Mouse (Mus musculus) midbrain, postnatal 0 days (tissue): ENCODE data around the gene Cox6b2. TPM values are rescaled to one million over a fixed set of nuclear protein-coding genes. Genes with fewer than 3 reads are reported as not detected.
A peak's percentile ranks its signal among the peaks of the same experiment; 100 is the strongest.

Source experiments
- ATAC-seq: fragments of 200-750 bp; cut with Nextera tagmentation; 2 replicates; pipeline ENCODE4 v1.8.0; 2017; ENCODE audit warnings: moderate number of reproducible peaks, mild to moderate bottlenecking, moderate TSS enrichment, moderate library complexity; ENCODE audit not compliant: low FRiP score
- DNase-seq: peaks from one replicate; pipeline ENCODE4 v3.0.0-alpha.2; 2015; ENCODE audit warnings: low spot score
- H3K27ac ChIP-seq: fragments of 300-500 bp; sonication (generic); 2 replicates; pipeline ENCODE4 v1.5.1; 2014; ENCODE audit warnings: low read depth, mild to moderate bottlenecking, low read length, mixed read lengths
- H3K27me3 ChIP-seq: fragments of 300-500 bp; sonication (generic); 2 replicates; pipeline ENCODE4 v1.6.1; 2014; ENCODE audit warnings: low read length, control low read depth, mixed read lengths; ENCODE audit not compliant: insufficient read depth
- H3K36me3 ChIP-seq: fragments of 300-500 bp; sonication (generic); 2 replicates; pipeline ENCODE4 v1.6.1; 2014; ENCODE audit warnings: low read length, control low read depth, mixed read lengths; ENCODE audit not compliant: insufficient read depth
- H3K4me1 ChIP-seq: fragments of 300-500 bp; sonication (generic); 2 replicates; pipeline ENCODE4 v1.6.1; 2014; ENCODE audit warnings: mild to moderate bottlenecking, control low read depth, antibody characterized with exemption, low read length, mixed read lengths; ENCODE audit not compliant: insufficient read depth
- H3K4me2 ChIP-seq: fragments of 300-500 bp; sonication (generic); 2 replicates; pipeline ENCODE4 v1.6.1; 2014; ENCODE audit warnings: low read depth, mild to moderate bottlenecking, low read length, mixed read lengths; ENCODE audit not compliant: poor library complexity, severe bottlenecking
- H3K4me3 ChIP-seq: fragments of 300-500 bp; sonication (generic); 2 replicates; pipeline ENCODE4 v1.5.1; 2014; ENCODE audit warnings: low read depth, mild to moderate bottlenecking, low read length, moderate library complexity
- H3K9ac ChIP-seq: fragments of 300-500 bp; sonication (generic); replicated peaks from 2 replicates; pipeline ENCODE4 v1.6.1; 2014; ENCODE audit warnings: mild to moderate bottlenecking, low read length, moderate library complexity, mixed read lengths; ENCODE audit not compliant: poor library complexity, severe bottlenecking
- H3K9me3 ChIP-seq: fragments of 300-500 bp; sonication (generic); 2 replicates; pipeline ENCODE4 v1.6.1; 2016; ENCODE audit warnings: low read length, control low read depth
- CTCF ChIP-seq: IDR thresholded peaks from 2 replicates; pipeline ENCODE4 v1.5.1; 2016; ENCODE audit warnings: antibody characterized with exemption, mild to moderate bottlenecking
- WGBS: fragments of 180-500 bp; shearing (Covaris S2); extraction: QIAGEN DNeasy Blood & Tissue Kit; methylation state at CpG from one replicate; pipeline ENCODE4 v1.1.7; 2014; 5-methylcytosine and 5-hydroxymethylcytosine counted together
- polyA plus RNA-seq: library from polyadenylated mRNA; unstranded; fragments of >200 nt; fragmentation: Nextera tagmentation; extraction: Ambion mirVana; gene quantifications from 2 replicates; pipeline ENCODE4 v1.2.1, GENCODE M21; 2015
- total RNA-seq: library from RNA; depleted of rRNA; stranded (reverse); fragments of >200 nt; gene quantifications from 2 replicates; pipeline ENCODE4 v1.2.3, GENCODE M21; 2014

The Cox6b2 gene
- total and polyA plus RNA-seq, 2 experiments from 2014 or later, result 12.1 to 33.6 TPM

GRCm38 (mm10) chr7:4792278-4793212 lies 39.7 kb upstream of the Cox6b2 start, which contains the start of gene Rpl28:
Gene Rpl28, plus strand, starts transcription at chr7:4792874.
- Histone ChIP-seq H3K27me3 (no peaks in the 10 kb centered on the region), H3K9me3 (no peaks in the 10 kb centered on the region), H3K36me3 (peaks cover 15% of the 10 kb centered on the region; the same call in 1 of the 2 replicates), H3K4me1 (peaks cover 3% of the 10 kb centered on the region; the same call in 1 of the 2 replicates), H3K4me3 (peak within 1 kb of the TSS; percentile 70), H3K9ac (peak within 1 kb of the TSS; percentile 96), H3K4me2 (peak within 1 kb of the TSS; percentile 75), H3K27ac (peak within 1 kb of the TSS; percentile 92)
- DNase-seq (peak; percentile 98), ATAC-seq (peak; percentile 88)
- TF ChIP-seq CTCF, result no peak
- WGBS, result 1% methylated on average over 54 of the region's 54 CpGs

DNA sequence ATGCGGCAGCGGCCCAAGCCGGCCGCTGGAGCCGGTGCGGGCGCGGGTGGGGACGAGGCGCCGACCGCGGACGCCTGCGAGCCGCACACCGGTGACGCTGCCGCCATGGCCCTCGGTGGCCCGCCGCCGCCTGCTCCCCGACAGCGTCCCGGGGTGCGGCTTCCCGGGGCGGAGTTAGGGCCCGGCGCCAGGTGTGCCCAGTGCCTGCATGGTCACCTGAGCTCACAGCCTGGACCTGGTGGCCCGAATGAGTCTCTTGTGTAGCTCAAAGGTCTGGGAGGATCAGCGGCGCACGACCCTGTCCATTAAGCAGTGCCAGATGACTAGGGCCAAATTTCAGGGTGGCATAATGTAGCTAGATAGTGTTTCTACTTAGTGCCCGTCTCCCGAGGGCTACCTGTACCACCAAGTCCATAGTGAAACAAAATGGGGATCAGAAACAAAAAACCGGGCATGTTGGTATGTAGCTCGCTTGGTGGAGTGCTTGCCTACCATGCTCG lies 36.6 kb upstream of the Cox6b2 start, which contains the start of gene Tmem238:
Tmem238 (minus strand) TSS at position 221 of the 500 bp plus-strand sequence.
- Histone ChIP-seq H3K9ac (peak within 1 kb of the TSS; percentile 85), H3K36me3 (peaks cover 9% of the 10 kb centered on the region), H3K4me2 (peak within 1 kb of the TSS; percentile 91), H3K27me3 (no peaks in the 10 kb centered on the region), H3K9me3 (no peaks in the 10 kb centered on the region), H3K4me1 (peaks cover 3% of the 10 kb centered on the region; the same call in 1 of the 2 replicates), H3K27ac (peak within 1 kb of the TSS; percentile 89), H3K4me3 (peak within 1 kb of the TSS; percentile 57)
- 10% methylated on average over 39 of the region's 40 CpGs for WGBS
- DNase-seq (no peak), ATAC-seq (no peak; the same call in 1 of the 2 replicates)
- TF ChIP-seq CTCF, result no peak

GRCm38 (mm10) chr7:4788499-4789435 lies 35.9 kb upstream of the Cox6b2 start:
- Histone ChIP-seq H3K27ac (peak overlapping the region; percentile 89), H3K36me3 (peaks cover 5% of the 10 kb centered on the region; the same call in 1 of the 2 replicates), H3K9me3 (no peaks in the 10 kb centered on the region), H3K4me2 (peak overlapping the region; percentile 91), H3K9ac (peak overlapping the region; percentile 85), H3K4me1 (peaks cover 3% of the 10 kb centered on the region; the same call in 1 of the 2 replicates), H3K4me3 (peak overlapping the region; percentile 57), H3K27me3 (no peaks in the 10 kb centered on the region)
- 2% methylated on average over 51 of the region's 64 CpGs for WGBS
- TF ChIP-seq CTCF, result peak; percentile 35
- DNase-seq, result peak; percentile 63
- peak; percentile 45 for ATAC-seq

DNA sequence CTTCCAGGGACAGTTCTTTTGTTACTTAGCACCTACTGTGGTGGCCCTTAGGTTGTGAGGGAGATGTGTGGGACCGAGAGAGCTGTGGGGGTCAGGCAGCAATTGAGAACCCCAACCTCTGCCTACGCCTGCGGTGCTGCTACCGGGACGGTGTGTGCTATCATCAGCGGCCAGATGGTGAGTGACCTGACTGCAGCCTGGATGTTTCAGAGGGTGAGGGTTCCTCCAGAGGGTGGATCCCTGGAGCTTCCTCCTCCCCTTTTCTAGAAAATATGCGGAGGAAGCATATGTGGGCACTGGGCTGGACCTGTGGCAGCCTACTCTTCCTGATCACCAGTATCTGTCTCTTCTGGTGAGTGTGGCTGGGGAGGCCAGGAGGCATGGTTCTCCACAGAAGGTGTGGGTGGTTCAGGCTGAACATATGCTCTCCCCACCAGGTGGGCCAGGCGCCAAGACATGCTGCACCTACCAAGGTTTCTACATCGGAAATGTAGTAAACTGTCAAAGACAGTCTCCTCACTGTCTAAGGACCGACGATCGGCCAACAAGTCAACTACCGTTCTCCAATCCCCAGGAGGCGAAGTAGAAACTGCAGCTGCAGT lies 30.9 kb upstream of the Cox6b2 start:
- DNase-seq (no peak), ATAC-seq (no peak)
- no peak overlapping the region for H3K27ac ChIP-seq
- no peak overlapping the region for H3K9ac ChIP-seq
- WGBS, result 83% methylated on average over 14 of the region's 14 CpGs
- TF ChIP-seq CTCF, result no peak
- 0 out of 2 replicates have a peak, but pooled peaks cover 3% of the 10 kb centered on the region for H3K4me1 ChIP-seq
- H3K4me2 ChIP-seq, result no peak overlapping the region
- peaks cover 5% of the 10 kb centered on the region; the same call in 1 of the 2 replicates for H3K27me3 ChIP-seq
- no peak overlapping the region for H3K4me3 ChIP-seq
- H3K9me3 ChIP-seq, result no peaks in the 10 kb centered on the region
- H3K36me3 ChIP-seq, result peaks cover 3% of the 10 kb centered on the region; the same call in 1 of the 2 replicates

GRCm38 (mm10) chr7:4782759-4783158 lies 29.9 kb upstream of the Cox6b2 start, which contains the start of the genes Il11 and Tmem190:
Gene Il11, minus strand, starts transcription at chr7:4782859.
Gene Tmem190, plus strand, starts transcription at chr7:4782937.
- DNase-seq, result no peak
- H3K27ac ChIP-seq, result no peak within 1 kb of the TSS
- WGBS, result 83% methylated on average over 2 of the region's 2 CpGs
- no peaks in the 10 kb centered on the region for H3K9me3 ChIP-seq
- no peak within 1 kb of the TSS for H3K9ac ChIP-seq
- TF ChIP-seq CTCF, result no peak
- H3K4me1 ChIP-seq, result no peaks in the 10 kb centered on the region
- H3K36me3 ChIP-seq, result peaks cover 3% of the 10 kb centered on the region; the same call in 1 of the 2 replicates
- H3K27me3 ChIP-seq, result peaks cover 15% of the 10 kb centered on the region; the same call in 1 of the 2 replicates
- H3K4me2 ChIP-seq, result no peak within 1 kb of the TSS
- ATAC-seq, result no peak
- no peak within 1 kb of the TSS for H3K4me3 ChIP-seq
